Mouse (Mus musculus) forebrain, embryonic 15.5 days (tissue): ENCODE data around the gene Plcxd1. TPM values are rescaled to one million over a fixed set of nuclear protein-coding genes. Genes with fewer than 3 reads are reported as not detected.
A peak's percentile ranks its signal among the peaks of the same experiment; 100 is the strongest.
"Not testable (repeated sequence)": the region's sequence is repeated elsewhere in the genome, so short reads cannot be mapped to it uniquely, and the experiment has no call there.

Source experiments
- ATAC-seq: fragments of 200-750 bp; cut with Nextera tagmentation; replicated peaks from 2 replicates; pipeline ENCODE4 v1.8.0; 2017; ENCODE audit warnings: mild to moderate bottlenecking, moderate TSS enrichment, moderate library complexity
- H3K27ac ChIP-seq: fragments of 300-500 bp; sonication (generic); replicated peaks from 2 replicates; pipeline ENCODE4 v1.5.1; 2015; ENCODE audit warnings: mild to moderate bottlenecking, inconsistent platforms
- H3K27me3 ChIP-seq: fragments of 300-500 bp; sonication (generic); 2 replicates; pipeline ENCODE4 v1.6.1; 2015; ENCODE audit warnings: inconsistent platforms
- H3K36me3 ChIP-seq: fragments of 300-500 bp; sonication (generic); 2 replicates; pipeline ENCODE4 v1.6.1; 2015; ENCODE audit warnings: mild to moderate bottlenecking, inconsistent platforms
- H3K4me1 ChIP-seq: fragments of 300-500 bp; sonication (generic); 2 replicates; pipeline ENCODE4 v1.6.1; 2015; ENCODE audit warnings: inconsistent platforms
- H3K4me2 ChIP-seq: fragments of 300-500 bp; sonication (generic); replicated peaks from 2 replicates; pipeline ENCODE4 v1.6.1; 2015; ENCODE audit warnings: mild to moderate bottlenecking, inconsistent platforms
- H3K4me3 ChIP-seq: fragments of 300-500 bp; sonication (generic); 2 replicates; pipeline ENCODE4 v1.5.1; 2015; ENCODE audit warnings: mild to moderate bottlenecking, inconsistent platforms
- H3K9ac ChIP-seq: fragments of 300-500 bp; sonication (generic); replicated peaks from 2 replicates; pipeline ENCODE4 v1.6.1; 2015; ENCODE audit warnings: mild to moderate bottlenecking, inconsistent platforms
- H3K9me3 ChIP-seq: fragments of 300-500 bp; sonication (generic); 2 replicates; pipeline ENCODE4 v1.6.1; 2016; ENCODE audit warnings: inconsistent platforms
- WGBS: fragments of 180-500 bp; shearing (Covaris S2); methylation state at CpG from one replicate; pipeline ENCODE4 v1.1.7; 2015; ENCODE audit warnings: mixed read lengths; 5-methylcytosine and 5-hydroxymethylcytosine counted together
- polyA plus RNA-seq: library from polyadenylated mRNA; unstranded; fragments of >200 nt; fragmentation: Nextera tagmentation; extraction: Ambion mirVana; gene quantifications from 2 replicates; pipeline ENCODE4 v1.2.1, GENCODE M21; 2015

Gene Plcxd1
- polyA plus RNA-seq, 1 experiment from 2014 or later: 2.6 TPM

GRCm38 (mm10) chr5:110122380-110122779, 22.6 kb downstream of the Plcxd1 start:
- not testable (repeated sequence) for H3K27me3 ChIP-seq, H3K4me3 ChIP-seq, ATAC-seq, H3K9me3 ChIP-seq, H3K4me1 ChIP-seq, H3K27ac ChIP-seq, H3K9ac ChIP-seq, H3K4me2 ChIP-seq
- 89% methylated on average over 3 of the region's 3 CpGs for WGBS
- peaks cover 71% of the 10 kb centered on the region for H3K36me3 ChIP-seq

- peaks cover 14% of the 10 kb centered on the region for H3K4me1 ChIP-seq
- peak within 1 kb of the TSS; percentile 77 for H3K4me3 ChIP-seq
- 4% methylated on average over 46 of the region's 46 CpGs for WGBS
- H3K36me3 ChIP-seq: peaks cover 16% of the 10 kb centered on the region
- H3K27ac ChIP-seq: peak within 1 kb of the TSS; percentile 77
- peak within 1 kb of the TSS; percentile 61 for H3K4me2 ChIP-seq
- no peaks in the 10 kb centered on the region for H3K9me3 ChIP-seq
- peak; percentile 99 for ATAC-seq
- H3K9ac ChIP-seq: peak within 1 kb of the TSS; percentile 79
- no peaks in the 10 kb centered on the region for H3K27me3 ChIP-seq
These were observed 35.7 kb downstream of the Plcxd1 start, which contains the start of gene Chfr for GRCm38 (mm10) chr5:110135293-110136086. TSS of gene Chfr (plus strand) at chr5:110135842.

- H3K9ac ChIP-seq: peak overlapping the region; percentile 79
- H3K27ac ChIP-seq: peak overlapping the region; percentile 77
- H3K4me1 ChIP-seq: peaks cover 14% of the 10 kb centered on the region
- ATAC-seq: peak; percentile 59
- H3K36me3 ChIP-seq: peaks cover 16% of the 10 kb centered on the region; the same call in 1 of the 2 replicates
- H3K27me3 ChIP-seq: no peaks in the 10 kb centered on the region
- no peaks in the 10 kb centered on the region for H3K9me3 ChIP-seq
- 6% methylated on average over 18 of the region's 18 CpGs for WGBS
- H3K4me2 ChIP-seq: peak overlapping the region; percentile 61
- H3K4me3 ChIP-seq: peak overlapping the region; percentile 77
These were observed 36.3 kb downstream of the Plcxd1 start for GRCm38 (mm10) chr5:110136087-110136464.

GRCm38 (mm10) chr5:110137816-110138215, 38.0 kb downstream of the Plcxd1 start:
- Histone ChIP-seq H3K36me3 (peaks cover 25% of the 10 kb centered on the region), H3K9ac (no peak overlapping the region), H3K4me1 (peaks cover 14% of the 10 kb centered on the region), H3K27ac (no peak overlapping the region), H3K4me3 (no peak overlapping the region), H3K4me2 (no peak overlapping the region), H3K27me3 (no peaks in the 10 kb centered on the region), H3K9me3 (no peaks in the 10 kb centered on the region)
- no peak for ATAC-seq
- 98% methylated on average over 3 of the region's 3 CpGs for WGBS

DNA sequence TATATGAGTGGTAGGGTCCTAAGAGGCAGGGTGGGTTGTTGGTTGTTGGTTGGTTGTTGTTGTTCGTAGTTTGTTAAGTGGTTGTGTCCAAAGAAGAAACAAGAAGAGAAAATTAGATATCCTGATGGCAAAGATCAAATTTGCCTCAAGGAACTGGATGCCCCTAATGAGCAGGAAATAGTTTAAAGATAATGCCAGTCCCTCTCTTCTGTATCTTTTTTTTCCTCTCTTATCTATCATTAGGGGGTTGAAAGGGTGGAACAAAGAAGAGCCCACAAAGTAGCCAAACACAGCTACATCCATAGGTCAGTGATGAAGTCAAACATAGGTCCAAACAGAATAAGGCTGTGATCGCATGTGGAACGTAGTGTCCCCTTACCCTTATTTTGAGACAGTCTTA, 39.6 kb downstream of the Plcxd1 start:
- peaks cover 37% of the 10 kb centered on the region for H3K36me3 ChIP-seq
- no peak overlapping the region for H3K4me3 ChIP-seq
- H3K9me3 ChIP-seq: no peaks in the 10 kb centered on the region
- H3K9ac ChIP-seq: no peak overlapping the region
- WGBS: 98% methylated on average over 3 of the region's 3 CpGs
- no peaks in the 10 kb centered on the region for H3K27me3 ChIP-seq
- no peak for ATAC-seq
- no peak overlapping the region for H3K4me2 ChIP-seq
- peaks cover 14% of the 10 kb centered on the region for H3K4me1 ChIP-seq
- H3K27ac ChIP-seq: no peak overlapping the region

- Histone ChIP-seq H3K4me1 (peaks cover 12% of the 10 kb centered on the region), H3K27ac (no peak overlapping the region), H3K9ac (no peak overlapping the region), H3K27me3 (no peaks in the 10 kb centered on the region), H3K4me2 (no peak overlapping the region), H3K36me3 (peaks cover 45% of the 10 kb centered on the region), H3K4me3 (no peak overlapping the region), H3K9me3 (no peaks in the 10 kb centered on the region)
- ATAC-seq: no peak
- 95% methylated on average over 7 of the region's 7 CpGs for WGBS
These were observed 40.7 kb downstream of the Plcxd1 start for GRCm38 (mm10) chr5:110140424-110140823.

GRCm38 (mm10) chr5:110142309-110142708, 42.5 kb downstream of the Plcxd1 start:
- H3K4me3 ChIP-seq: no peak overlapping the region
- H3K27ac ChIP-seq: no peak overlapping the region
- no peaks in the 10 kb centered on the region for H3K9me3 ChIP-seq
- H3K4me1 ChIP-seq: no peaks in the 10 kb centered on the region
- no peak for ATAC-seq
- no peaks in the 10 kb centered on the region for H3K27me3 ChIP-seq
- WGBS: 94% methylated on average over 2 of the region's 2 CpGs
- no peak overlapping the region for H3K9ac ChIP-seq
- no peak overlapping the region for H3K4me2 ChIP-seq
- H3K36me3 ChIP-seq: peaks cover 62% of the 10 kb centered on the region

GRCm38 (mm10) chr5:110143007-110143406, 43.2 kb downstream of the Plcxd1 start:
- no peak for ATAC-seq
- H3K4me2 ChIP-seq: no peak overlapping the region
- no peaks in the 10 kb centered on the region for H3K9me3 ChIP-seq
- WGBS: 93% methylated on average over 5 of the region's 5 CpGs
- H3K27me3 ChIP-seq: no peaks in the 10 kb centered on the region
- no peak overlapping the region for H3K9ac ChIP-seq
- H3K4me3 ChIP-seq: no peak overlapping the region
- no peak overlapping the region for H3K27ac ChIP-seq
- H3K36me3 ChIP-seq: peaks cover 68% of the 10 kb centered on the region
- H3K4me1 ChIP-seq: no peaks in the 10 kb centered on the region

Other genes starting within 250 kb of the Plcxd1 start
- 0.43 and 0.61 TPM in 2 replicates for gene Gm15446, start 176.6 kb upstream of the Plcxd1 start, polyA plus RNA-seq
- 27.7 and 30.3 TPM in 2 replicates for gene Zfp932, start 103.4 kb upstream of the Plcxd1 start, polyA plus RNA-seq
- gene Gm17655, start 27.5 kb upstream of the Plcxd1 start, polyA plus RNA-seq: 4.6 and 8.8 TPM in 2 replicates
- 0.70 and 1.0 TPM in 2 replicates for gene Gm35315, start 5.5 kb upstream of the Plcxd1 start, polyA plus RNA-seq
- gene Gtpbp6, start 8.2 kb downstream of the Plcxd1 start, polyA plus RNA-seq: 66.3 and 67.9 TPM in 2 replicates
- 17.3 and 17.9 TPM in 2 replicates for gene Zfp605, start 10.1 kb downstream of the Plcxd1 start, polyA plus RNA-seq
- gene Chfr, start 35.9 kb downstream of the Plcxd1 start, polyA plus RNA-seq: 85.2 and 86.9 TPM in 2 replicates
- 21.6 and 21.7 TPM in 2 replicates for gene Golga3, start 76.7 kb downstream of the Plcxd1 start, polyA plus RNA-seq
- gene Ankle2, start 131.0 kb downstream of the Plcxd1 start, polyA plus RNA-seq: 26.9 and 28.6 TPM in 2 replicates
- 105 and 107 TPM in 2 replicates for gene Pgam5, start 169.9 kb downstream of the Plcxd1 start, polyA plus RNA-seq
- gene Pxmp2, start 186.2 kb downstream of the Plcxd1 start, polyA plus RNA-seq: 6.3 and 8.4 TPM in 2 replicates
- 14.3 and 16.3 TPM in 2 replicates for gene Pole, start 186.3 kb downstream of the Plcxd1 start, polyA plus RNA-seq
- gene P2rx2, start 243.2 kb downstream of the Plcxd1 start, polyA plus RNA-seq: 5.7 and 6.8 TPM in 2 replicates
- not detected in 2 replicates for gene Lrcol1, start 244.8 kb downstream of the Plcxd1 start, polyA plus RNA-seq